In genomic region chr7:19084277-19084771, GRCm38 (mm10) we compare ENCODE assay signal across 7 mouse cellular contexts. TPM values are rescaled to one million over a fixed set of nuclear protein-coding genes. Genes with fewer than 3 reads are reported as not detected.
A peak's percentile ranks its signal among the peaks of the same experiment; 100 is the strongest.
DNase-seq lines count a peak whose midpoint lies in the region; ATAC-seq lines count a peak whose summit lies in the region.

No protein-coding gene starts in this region.

- DNase-seq in 3T3-L1 (ENCODE audit: low read depth, low spot score): peak; percentile 53
- DNase-seq in A20 (ENCODE audit: low read depth, low spot score): peak; percentile 93
- DNase-seq in gastrocnemius, postnatal 36 days: peak; percentile 63
- DNase-seq in thymus, postnatal 10 days (ENCODE audit: low spot score in 2 of 2): no peak
- DNase-seq in layer of hippocampus, postnatal 10 days (ENCODE audit: low spot score in 2 of 2): no peak
- no peak for DNase-seq in frontal cortex, postnatal 14 days (ENCODE audit: low spot score in 2 of 2)

- H3K4me2 ChIP-seq in lung, embryonic 16.5 days (ENCODE audit: low read depth, low read length): peak overlapping the region; percentile 49

- H3K9me3 ChIP-seq in lung, embryonic 16.5 days (ENCODE audit: control insufficient read depth, low read length): no peaks in the 10 kb centered on the region

- peaks cover 32% of the 10 kb centered on the region for H3K36me3 ChIP-seq in lung, embryonic 16.5 days (ENCODE audit: control insufficient read depth, insufficient read depth, low read length)

- peak overlapping the region; percentile 55 for H3K27ac ChIP-seq in lung, embryonic 16.5 days (ENCODE audit: low read length)

- WGBS in lung, embryonic 16.5 days: 63% methylated on average over 6 of the region's 6 CpGs

- ATAC-seq in lung, embryonic 16.5 days (ENCODE audit: low read depth): no peak

- intact Hi-C loops in gastrocnemius, postnatal 36 days (cut with DNase I): no loop called here

- H3K4me1 ChIP-seq in lung, embryonic 16.5 days (replicated peaks; ENCODE audit: control insufficient read depth, insufficient read depth, low read length): peaks cover 44% of the 10 kb centered on the region

- H3K4me3 ChIP-seq in lung, embryonic 16.5 days (ENCODE audit: low read length): peak overlapping the region; percentile 45

- H3K27me3 ChIP-seq in lung, embryonic 16.5 days (ENCODE audit: control insufficient read depth, insufficient read depth, low read depth, low read length): no peaks in the 10 kb centered on the region

- H3K9ac ChIP-seq in lung, embryonic 16.5 days (ENCODE audit: low read length): peak overlapping the region; percentile 69

RNA-seq across cellular contexts. Expression of gene Dmpk, which starts 0.7 kb away (rescaled TPM):
- 100 to 1,000 TPM; 272 to 309 TPM for total RNA-seq in gastrocnemius, postnatal 36 days (2021)
- 28.7 and 29.3 TPM in 2 replicates for polyA plus RNA-seq in lung, embryonic 16.5 days (2015; fragmentation: Nextera tagmentation; extraction: Ambion mirVana)
- total RNA-seq in layer of hippocampus, postnatal 10 days (2021): 10 to 100 TPM; 33.3 to 37.2 TPM

RNA-seq across cellular contexts. Expression of gene Dmwd, which starts 8.3 kb away (rescaled TPM):
- 10 to 100 TPM; 21.6 to 26.1 TPM for total RNA-seq in gastrocnemius, postnatal 36 days (2021)
- polyA plus RNA-seq in lung, embryonic 16.5 days (2015; fragmentation: Nextera tagmentation; extraction: Ambion mirVana): 11.3 and 11.9 TPM in 2 replicates
- total RNA-seq in layer of hippocampus, postnatal 10 days (2021): 100 to 1,000 TPM; 141 to 148 TPM

RNA-seq across cellular contexts. Expression of gene Six5, which starts 10.1 kb away (rescaled TPM):
- 1 to 10 TPM; 1.2 to 1.5 TPM for total RNA-seq in gastrocnemius, postnatal 36 days (2021)
- polyA plus RNA-seq in lung, embryonic 16.5 days (2015; fragmentation: Nextera tagmentation; extraction: Ambion mirVana): 7.2 and 7.5 TPM in 2 replicates
- total RNA-seq in layer of hippocampus, postnatal 10 days (2021): 1 to 10 TPM; 2.0 to 2.2 TPM

RNA-seq across cellular contexts. Expression of gene Rsph6a, which starts 29.8 kb away (rescaled TPM):
- total RNA-seq in gastrocnemius, postnatal 36 days (2021): not detected
- polyA plus RNA-seq in lung, embryonic 16.5 days (2015; fragmentation: Nextera tagmentation; extraction: Ambion mirVana): not detected in 2 replicates
- under 1 TPM; 0.21 to 0.58 TPM for total RNA-seq in layer of hippocampus, postnatal 10 days (2021)

RNA-seq across cellular contexts. Expression of gene Gm4969, which starts 33.8 kb away (rescaled TPM):
- total RNA-seq in gastrocnemius, postnatal 36 days (2021): not detected
- 1.9 and 2.2 TPM in 2 replicates for polyA plus RNA-seq in lung, embryonic 16.5 days (2015; fragmentation: Nextera tagmentation; extraction: Ambion mirVana)
- 1 to 10 TPM; 1.1 to 1.7 TPM for total RNA-seq in layer of hippocampus, postnatal 10 days (2021)

Comparison
In these comparisons a context has a peak if more than half of its experiments do, and no peak if none do; other contexts are left out.
1. DNase-seq: peak in 3T3-L1 (single experiment), A20 (single experiment) and gastrocnemius, postnatal 36 days (2 of 2); none in thymus, postnatal 10 days (0 of 2), layer of hippocampus, postnatal 10 days (0 of 2) and frontal cortex, postnatal 14 days (0 of 2).
2. RNA of gene Dmpk, which starts 0.7 kb away (total RNA-seq): 272 to 309 TPM in gastrocnemius, postnatal 36 days; 33.3 to 37.2 TPM in layer of hippocampus, postnatal 10 days; every median in the first group is over 4 times any median in the second.
3. RNA of gene Dmwd, which starts 8.3 kb away (total RNA-seq): 141 to 148 TPM in layer of hippocampus, postnatal 10 days; 21.6 to 26.1 TPM in gastrocnemius, postnatal 36 days; every median in the first group is over 4 times any median in the second.